Mouse (Mus musculus) embryonic facial prominence, embryonic 10.5 days (tissue): ENCODE measurements around the gene Palm3. TPM values are rescaled to one million over a fixed set of nuclear protein-coding genes. Genes with fewer than 3 reads are reported as not detected.
A peak's percentile ranks its signal among the peaks of the same experiment; 100 is the strongest.

ENCODE experiments used
- DNase-seq: peaks from one replicate; pipeline ENCODE4 v3.0.0-alpha.2; 2017; ENCODE audit warnings: low spot score
- H3K27ac ChIP-seq: fragments of 300-500 bp; sonication (generic); replicated peaks from 2 replicates; pipeline ENCODE4 v1.5.1; 2016; ENCODE audit warnings: mild to moderate bottlenecking
- H3K27me3 ChIP-seq: fragments of 300-500 bp; sonication (generic); replicated peaks from 2 replicates; pipeline ENCODE4 v1.6.1; 2016; ENCODE audit warnings: low read depth, mild to moderate bottlenecking; ENCODE audit not compliant: poor library complexity, severe bottlenecking
- H3K36me3 ChIP-seq: fragments of 300-500 bp; sonication (generic); replicated peaks from 2 replicates; pipeline ENCODE4 v1.6.1; 2016; ENCODE audit warnings: mild to moderate bottlenecking, moderate library complexity
- H3K4me1 ChIP-seq: fragments of 300-500 bp; sonication (generic); 2 replicates; pipeline ENCODE4 v1.6.1; 2016
- H3K4me3 ChIP-seq: fragments of 300-500 bp; sonication (generic); 2 replicates; pipeline ENCODE4 v1.5.1; 2016; ENCODE audit warnings: mild to moderate bottlenecking, moderate library complexity
- H3K9me3 ChIP-seq: fragments of 300-500 bp; sonication (generic); 2 replicates; pipeline ENCODE4 v1.6.1; 2016; ENCODE audit warnings: mild to moderate bottlenecking
- WGBS: fragments of 180-500 bp; shearing (Covaris S2); methylation state at CpG from one replicate; pipeline ENCODE4 v1.1.7; 2016; 5-methylcytosine and 5-hydroxymethylcytosine counted together
- polyA plus RNA-seq: library from polyadenylated mRNA; unstranded; fragments of >200 nt; fragmentation: Nextera tagmentation; extraction: Ambion mirVana; gene quantifications from 2 replicates; pipeline ENCODE4 v1.2.1, GENCODE M21; 2016

The Palm3 gene
- polyA plus RNA-seq, 1 experiment from 2014 or later = 9.3 TPM

- no peak within 1 kb of the TSS for H3K27ac ChIP-seq
- WGBS = 4% methylated on average over 40 of the region's 40 CpGs
These were observed 21.0 kb downstream of the Palm3 start, which contains the start of gene Il27ra for GRCm38 (mm10) chr8:84042066-84042947. Gene Il27ra (minus strand): TSS chr8:84042589.

GRCm38 (mm10) chr8:84042948-84043342, 21.7 kb downstream of the Palm3 start:
- Histone ChIP-seq H3K27ac (no peak overlapping the region), H3K27me3 (peaks cover 87% of the 10 kb centered on the region), H3K36me3 (no peaks in the 10 kb centered on the region), H3K4me3 (peak overlapping the region; percentile 56), H3K9me3 (no peaks in the 10 kb centered on the region), H3K4me1 (peaks cover 26% of the 10 kb centered on the region)
- WGBS = 32% methylated on average over 12 of the region's 12 CpGs
- peak; percentile 20 for DNase-seq

More at GRCm38 (mm10) chr8:84042066-84042947, 21.0 kb downstream of the Palm3 start, which contains the start of gene Il27ra:
- Histone ChIP-seq H3K36me3 (no peaks in the 10 kb centered on the region), H3K4me1 (peaks cover 26% of the 10 kb centered on the region), H3K27me3 (peaks cover 93% of the 10 kb centered on the region), H3K9me3 (no peaks in the 10 kb centered on the region), H3K4me3 (peak within 1 kb of the TSS; percentile 56)
- DNase-seq = peak; percentile 75

GRCm38 (mm10) chr8:84044103-84044502, 22.8 kb downstream of the Palm3 start:
- no peak overlapping the region; the same call in 1 of the 2 replicates for H3K4me3 ChIP-seq
- no peak overlapping the region for H3K27ac ChIP-seq
- H3K27me3 ChIP-seq = peaks cover 77% of the 10 kb centered on the region
- no peaks in the 10 kb centered on the region for H3K36me3 ChIP-seq
- peak; percentile 24 for DNase-seq
- H3K9me3 ChIP-seq = no peaks in the 10 kb centered on the region
- H3K4me1 ChIP-seq = peaks cover 26% of the 10 kb centered on the region
- 4% methylated on average over 7 of the region's 7 CpGs for WGBS

GRCm38 (mm10) chr8:84044900-84045299, 23.6 kb downstream of the Palm3 start, which contains the start of gene Rln3:
Gene Rln3 (minus strand): TSS chr8:84045000.
- H3K27ac ChIP-seq = no peak within 1 kb of the TSS
- H3K4me3 ChIP-seq = peak within 1 kb of the TSS; percentile 35
- H3K27me3 ChIP-seq = peaks cover 71% of the 10 kb centered on the region
- H3K36me3 ChIP-seq = no peaks in the 10 kb centered on the region
- DNase-seq = no peak
- no peaks in the 10 kb centered on the region for H3K9me3 ChIP-seq
- WGBS = 9% methylated on average over 9 of the region's 9 CpGs
- H3K4me1 ChIP-seq = peaks cover 26% of the 10 kb centered on the region

- peaks cover 55% of the 10 kb centered on the region for H3K27me3 ChIP-seq
- no peak for DNase-seq
- H3K9me3 ChIP-seq = no peaks in the 10 kb centered on the region
- WGBS = 85% methylated on average over 3 of the region's 3 CpGs
- no peak overlapping the region for H3K4me3 ChIP-seq
- peaks cover 37% of the 10 kb centered on the region for H3K4me1 ChIP-seq
- no peak overlapping the region for H3K27ac ChIP-seq
- no peaks in the 10 kb centered on the region for H3K36me3 ChIP-seq
These were observed 25.2 kb downstream of the Palm3 start for GRCm38 (mm10) chr8:84046505-84046904.

GRCm38 (mm10) chr8:84048171-84048570, 26.9 kb downstream of the Palm3 start:
- no peak overlapping the region for H3K27ac ChIP-seq
- H3K27me3 ChIP-seq = peaks cover 39% of the 10 kb centered on the region
- no peak for DNase-seq
- no peaks in the 10 kb centered on the region for H3K36me3 ChIP-seq
- H3K4me3 ChIP-seq = no peak overlapping the region
- WGBS = 80% methylated on average over 5 of the region's 5 CpGs
- H3K4me1 ChIP-seq = peaks cover 23% of the 10 kb centered on the region
- H3K9me3 ChIP-seq = 0 out of 2 replicates have a peak, but pooled peaks cover under 1% of the 10 kb centered on the region

GRCm38 (mm10) chr8:84052746-84053145, 31.5 kb downstream of the Palm3 start:
- H3K4me3 ChIP-seq = no peak overlapping the region
- H3K27ac ChIP-seq = no peak overlapping the region
- WGBS = 88% methylated on average over 3 of the region's 3 CpGs
- H3K36me3 ChIP-seq = no peaks in the 10 kb centered on the region
- H3K9me3 ChIP-seq = 0 out of 2 replicates have a peak, but pooled peaks cover 2% of the 10 kb centered on the region
- no peak for DNase-seq
- no peaks in the 10 kb centered on the region; the same call in 1 of the 2 replicates for H3K27me3 ChIP-seq
- peaks cover 12% of the 10 kb centered on the region for H3K4me1 ChIP-seq

- no peak for DNase-seq
- Histone ChIP-seq H3K27me3 (no peaks in the 10 kb centered on the region), H3K4me1 (peaks cover 12% of the 10 kb centered on the region), H3K36me3 (no peaks in the 10 kb centered on the region), H3K27ac (no peak overlapping the region), H3K9me3 (0 out of 2 replicates have a peak, but pooled peaks cover 2% of the 10 kb centered on the region), H3K4me3 (no peak overlapping the region)
- 93% methylated on average over 5 of the region's 5 CpGs for WGBS
These were observed 32.0 kb downstream of the Palm3 start for GRCm38 (mm10) chr8:84053229-84053628.

- Histone ChIP-seq H3K27me3 (no peaks in the 10 kb centered on the region), H3K4me1 (no peaks in the 10 kb centered on the region), H3K27ac (no peak overlapping the region), H3K4me3 (no peak overlapping the region), H3K9me3 (0 out of 2 replicates have a peak, but pooled peaks cover 2% of the 10 kb centered on the region), H3K36me3 (no peaks in the 10 kb centered on the region)
- no peak for DNase-seq
- WGBS = 94% methylated on average over 1 of the region's 1 CpGs
These were observed 36.6 kb downstream of the Palm3 start for GRCm38 (mm10) chr8:84057827-84058226.

GRCm38 (mm10) chr8:84059226-84059625, 38.0 kb downstream of the Palm3 start:
- Histone ChIP-seq H3K36me3 (no peaks in the 10 kb centered on the region), H3K4me1 (no peaks in the 10 kb centered on the region), H3K27ac (no peak overlapping the region), H3K9me3 (no peaks in the 10 kb centered on the region), H3K27me3 (no peaks in the 10 kb centered on the region), H3K4me3 (no peak overlapping the region)
- DNase-seq = no peak
- WGBS = 88% methylated on average over 2 of the region's 2 CpGs

GRCm38 (mm10) chr8:84060245-84060644, 39.0 kb downstream of the Palm3 start:
- Histone ChIP-seq H3K9me3 (no peaks in the 10 kb centered on the region), H3K4me1 (no peaks in the 10 kb centered on the region), H3K27me3 (no peaks in the 10 kb centered on the region), H3K4me3 (no peak overlapping the region), H3K36me3 (no peaks in the 10 kb centered on the region), H3K27ac (no peak overlapping the region)
- no peak for DNase-seq
- 85% methylated on average over 2 of the region's 2 CpGs for WGBS

- 75% methylated on average over 8 of the region's 8 CpGs for WGBS
- Histone ChIP-seq H3K4me3 (no peak overlapping the region), H3K4me1 (peaks cover 23% of the 10 kb centered on the region), H3K9me3 (no peaks in the 10 kb centered on the region), H3K27ac (no peak overlapping the region), H3K36me3 (no peaks in the 10 kb centered on the region), H3K27me3 (no peaks in the 10 kb centered on the region)
- no peak for DNase-seq
These were observed 42.8 kb downstream of the Palm3 start for GRCm38 (mm10) chr8:84063861-84064610.
